Mouse (Mus musculus): ENCODE results near the gene Gm8857. TPM values are rescaled to one million over a fixed set of nuclear protein-coding genes. Genes with fewer than 3 reads are reported as not detected.
"Not testable (repeated sequence)": the region's sequence is repeated elsewhere in the genome, so short reads cannot be mapped to it uniquely, and the experiment has no call there.

Gm8857 gene
- not detected for total RNA-seq (2021)

GRCm38 (mm10) chr5:10947505-10947904 is at the start of gene Gm8857, which contains the start of gene Gm8871:
Gene Gm8857 (plus strand): TSS chr5:10947807.
Gene Gm8871 (plus strand): TSS chr5:10947805.
- intact Hi-C loops (cut with DNase I); DNase-seq (ENCODE audit: low spot score): not testable (repeated sequence)

DNA sequence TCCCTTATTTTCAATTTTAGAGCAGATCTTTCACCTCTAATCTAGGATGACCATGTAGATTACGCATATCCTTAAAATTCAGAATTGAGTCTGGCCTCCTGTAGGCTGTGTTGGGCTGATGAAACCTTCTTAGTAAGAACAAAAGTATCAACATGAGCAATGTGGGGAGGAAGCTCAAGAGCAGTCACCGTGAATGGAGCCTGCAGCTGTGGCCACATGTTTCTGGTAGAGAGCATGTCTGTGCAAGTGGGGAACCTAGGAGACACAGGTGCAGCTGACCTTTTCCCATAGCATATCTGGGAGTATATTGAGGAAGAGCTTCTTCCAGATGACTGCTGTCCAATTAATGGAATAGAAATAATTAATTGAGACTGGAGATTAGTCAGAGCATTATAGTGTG is 5.9 kb downstream of the Gm8857 start:
- intact Hi-C loops (cut with DNase I); DNase-seq (ENCODE audit: low spot score): not testable (repeated sequence)

DNA sequence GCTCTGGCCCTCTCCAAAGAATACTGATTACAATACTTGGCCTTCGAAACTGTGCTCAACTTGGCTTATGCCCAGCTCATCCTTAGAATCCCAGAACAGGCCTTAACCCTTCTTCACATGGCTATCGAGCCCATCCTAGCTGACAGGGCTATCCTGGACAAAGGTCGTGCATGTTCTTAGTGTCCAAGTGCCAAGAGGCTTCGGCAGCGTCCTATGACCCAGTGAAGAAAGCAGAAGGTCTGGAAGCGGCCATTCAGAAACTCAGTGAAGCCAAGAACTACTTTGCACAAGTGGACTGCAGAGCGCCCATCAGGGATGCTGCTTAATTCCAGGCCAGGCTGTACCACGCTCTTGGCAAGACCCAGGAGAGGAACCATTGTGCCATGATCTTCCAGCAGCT is 10.4 kb downstream of the Gm8857 start:
- intact Hi-C loops (cut with DNase I); DNase-seq (ENCODE audit: low spot score): not testable (repeated sequence)

Other genes with a start within 250 kb of the Gm8857 start
- not detected for gene Gm8871, start within 50 bp of the Gm8857 start, total RNA-seq (2021)
- not detected for gene Gm8879, start 179.8 kb downstream of the Gm8857 start, total RNA-seq (2021)
- not detected for gene Gm5861, start 235.3 kb downstream of the Gm8857 start, total RNA-seq (2021)